Mouse (Mus musculus) forebrain, embryonic 11.5 days (tissue): ENCODE data around the gene Dlx5. TPM values are rescaled to one million over a fixed set of nuclear protein-coding genes. Genes with fewer than 3 reads are reported as not detected.

Experiments
- ATAC-seq: fragments of 200-750 bp; cut with Nextera tagmentation; replicated peaks from 2 replicates; pipeline ENCODE4 v1.8.0; 2017; ENCODE audit warnings: moderate TSS enrichment; ENCODE audit not compliant: low FRiP score
- DNase-seq: peaks from one replicate; pipeline ENCODE4 v3.0.0-alpha.2; 2017; ENCODE audit warnings: low spot score
- H3K27ac ChIP-seq: fragments of 300-500 bp; sonication (generic); 2 replicates; pipeline ENCODE4 v1.5.1; 2014; ENCODE audit warnings: low read depth, low read length
- H3K27me3 ChIP-seq: fragments of 300-500 bp; sonication (generic); 2 replicates; pipeline ENCODE4 v1.6.1; 2014; ENCODE audit warnings: mild to moderate bottlenecking, low read length, mixed read lengths; ENCODE audit not compliant: control insufficient read depth, insufficient read depth
- H3K36me3 ChIP-seq: fragments of 300-500 bp; sonication (generic); 2 replicates; pipeline ENCODE4 v1.6.1; 2014; ENCODE audit warnings: mild to moderate bottlenecking, low read length, moderate library complexity, mixed read lengths; ENCODE audit not compliant: control insufficient read depth, insufficient read depth
- H3K4me1 ChIP-seq: fragments of 300-500 bp; sonication (generic); replicated peaks from 2 replicates; pipeline ENCODE4 v1.6.1; 2014; ENCODE audit warnings: low read length, mixed read lengths; ENCODE audit not compliant: control insufficient read depth, insufficient read depth
- H3K4me2 ChIP-seq: fragments of 300-500 bp; sonication (generic); 2 replicates; pipeline ENCODE4 v1.6.1; 2014; ENCODE audit warnings: low read depth, mild to moderate bottlenecking, low read length, moderate library complexity, mixed read lengths; ENCODE audit not compliant: severe bottlenecking
- H3K4me3 ChIP-seq: fragments of 300-500 bp; sonication (generic); 2 replicates; pipeline ENCODE4 v1.5.1; 2014; ENCODE audit warnings: low read depth, low read length
- H3K9ac ChIP-seq: fragments of 300-500 bp; sonication (generic); 2 replicates; pipeline ENCODE4 v1.6.1; 2014; ENCODE audit warnings: low read length
- H3K9me3 ChIP-seq: fragments of 300-500 bp; sonication (generic); 2 replicates; pipeline ENCODE4 v1.6.1; 2016; ENCODE audit warnings: low read length, mixed read lengths; ENCODE audit not compliant: control insufficient read depth
- WGBS: fragments of 180-500 bp; shearing (Covaris S2); extraction: QIAGEN DNeasy Blood & Tissue Kit; methylation state at CpG from one replicate; pipeline ENCODE4 v1.1.7; 2014; 5-methylcytosine and 5-hydroxymethylcytosine counted together
- polyA plus RNA-seq: library from polyadenylated mRNA; unstranded; fragments of >200 nt; fragmentation: Nextera tagmentation; extraction: Ambion mirVana; gene quantifications from 2 replicates; pipeline ENCODE4 v1.2.1, GENCODE M21; 2014

The Dlx5 gene
- polyA plus RNA-seq, 1 experiment from 2014 or later: 47.7 TPM

GRCm38 (mm10) chr6:6867031-6867430 lies 14.9 kb downstream of the Dlx5 start:
- H3K4me3 ChIP-seq: peak overlapping the region; percentile 17
- peaks cover 6% of the 10 kb centered on the region; the same call in 1 of the 2 replicates for H3K4me1 ChIP-seq
- peak overlapping the region; percentile 26; the same call in 1 of the 2 replicates for H3K4me2 ChIP-seq
- WGBS: 11% methylated on average over 9 of the region's 9 CpGs
- H3K27ac ChIP-seq: peak overlapping the region; percentile 50; the same call in 1 of the 2 replicates
- peak overlapping the region; percentile 27; the same call in 1 of the 2 replicates for H3K9ac ChIP-seq
- no peaks in the 10 kb centered on the region for H3K9me3 ChIP-seq
- DNase-seq (no peak), ATAC-seq (no peak)
- H3K36me3 ChIP-seq: no peaks in the 10 kb centered on the region
- peaks cover 80% of the 10 kb centered on the region for H3K27me3 ChIP-seq

DNA sequence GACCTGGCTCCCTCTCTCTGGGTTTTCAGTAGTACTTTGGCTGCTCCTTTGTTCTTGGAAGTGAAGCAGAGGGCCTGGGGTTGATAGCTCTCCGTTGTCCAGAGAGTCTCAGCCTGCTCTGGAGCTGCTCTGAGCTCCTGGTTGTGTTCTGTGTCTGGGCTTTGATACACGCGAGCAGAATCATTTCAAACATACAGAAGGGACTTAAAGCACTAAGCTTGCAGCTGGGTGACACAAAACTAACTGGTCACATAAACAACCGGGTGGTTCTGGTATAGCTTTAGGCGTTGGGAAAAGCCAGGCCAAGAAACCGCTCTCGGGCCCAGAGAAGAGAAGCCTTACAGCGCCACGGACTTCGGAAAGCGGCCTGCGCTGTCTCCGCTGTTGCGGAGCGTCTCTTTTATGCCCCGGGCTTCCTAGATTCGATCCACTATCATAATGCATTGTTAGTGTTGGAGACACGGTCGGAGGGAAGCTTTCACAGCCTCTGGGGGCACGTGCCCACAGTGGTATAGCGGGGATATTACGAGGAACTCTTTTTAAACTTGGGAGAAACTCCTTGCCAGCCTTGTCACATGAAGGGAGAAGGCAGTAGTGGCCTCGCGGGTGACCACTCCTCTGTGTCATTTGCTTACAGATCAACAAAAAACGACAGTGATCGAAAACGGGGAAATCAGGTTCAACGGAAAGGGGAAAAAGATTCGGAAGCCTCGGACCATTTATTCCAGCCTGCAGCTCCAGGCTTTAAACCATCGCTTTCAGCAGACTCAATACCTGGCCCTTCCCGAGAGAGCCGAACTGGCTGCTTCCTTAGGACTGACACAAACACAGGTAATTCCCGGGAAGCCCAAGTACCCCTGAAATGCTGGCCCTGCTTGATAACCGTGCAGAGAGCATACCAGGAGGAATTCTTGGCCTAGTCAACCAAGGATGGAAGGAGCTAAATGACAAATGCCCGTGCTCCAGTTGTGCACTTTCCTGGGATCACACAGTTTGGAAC lies 17.1 kb downstream of the Dlx5 start:
- Histone ChIP-seq H3K4me2 (peak overlapping the region; percentile 85; the same call in 1 of the 2 replicates), H3K27me3 (peaks cover 77% of the 10 kb centered on the region), H3K4me1 (peaks cover 12% of the 10 kb centered on the region; the same call in 1 of the 2 replicates), H3K36me3 (no peaks in the 10 kb centered on the region), H3K27ac (peak overlapping the region; percentile 79), H3K9ac (peak overlapping the region; percentile 64), H3K4me3 (peak overlapping the region; percentile 49), H3K9me3 (no peaks in the 10 kb centered on the region)
- under 1% methylated on average over 36 of the region's 36 CpGs for WGBS
- no peak for DNase-seq
- ATAC-seq: no peak

DNA sequence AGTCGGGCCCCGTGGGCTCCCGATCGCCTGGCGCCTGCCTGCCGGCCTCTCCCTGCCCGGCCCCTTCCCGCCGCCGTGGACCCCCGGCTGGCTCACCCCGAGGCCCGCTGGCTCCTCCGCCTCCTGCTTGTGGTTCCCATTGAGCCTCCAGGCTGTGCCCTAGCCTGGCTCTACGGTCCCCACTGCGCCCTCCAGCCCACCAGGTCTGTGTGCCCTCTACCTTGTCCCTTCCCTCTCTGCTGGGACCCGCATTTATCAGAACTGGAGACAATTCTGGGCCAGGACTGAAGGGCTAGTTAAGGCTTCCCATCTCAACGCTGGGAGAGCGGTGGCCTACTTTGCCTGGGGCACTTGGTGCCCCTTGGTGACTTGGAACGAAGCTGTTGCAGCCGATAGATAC lies 17.9 kb downstream of the Dlx5 start:
- Histone ChIP-seq H3K4me3 (peak overlapping the region; percentile 49), H3K27ac (peak overlapping the region; percentile 79)

DNA sequence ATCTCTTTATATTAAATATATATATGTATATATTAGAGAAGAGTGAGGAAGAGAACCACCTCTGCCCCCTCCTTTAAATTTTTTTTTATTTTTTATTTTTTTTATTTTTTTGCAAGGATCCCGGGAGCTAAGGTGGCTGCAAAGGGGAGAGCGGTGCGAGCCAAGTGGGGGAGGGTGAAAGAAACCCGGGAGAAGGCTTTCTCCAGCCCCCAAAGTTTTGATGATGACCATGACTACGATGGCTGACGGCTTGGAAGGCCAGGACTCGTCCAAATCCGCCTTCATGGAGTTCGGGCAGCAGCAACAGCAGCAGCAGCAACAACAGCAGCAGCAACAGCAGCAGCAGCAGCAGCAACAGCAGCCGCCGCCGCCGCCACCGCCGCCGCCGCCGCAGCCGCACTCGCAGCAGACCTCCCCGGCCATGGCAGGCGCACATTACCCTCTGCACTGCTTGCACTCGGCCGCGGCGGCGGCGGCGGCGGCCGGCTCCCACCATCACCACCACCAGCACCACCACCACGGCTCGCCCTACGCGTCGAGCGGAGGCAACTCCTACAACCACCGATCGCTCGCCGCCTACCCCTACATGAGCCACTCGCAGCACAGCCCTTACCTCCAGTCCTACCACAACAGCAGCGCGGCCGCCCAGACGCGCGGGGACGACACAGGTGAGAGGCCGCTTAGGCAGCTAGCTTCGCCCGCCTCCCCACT lies 18.6 kb downstream of the Dlx5 start, which contains the start of gene Dlx6:
TSS of gene Dlx6 (plus strand) at position 175 of the 711 bp plus-strand sequence.
- DNase-seq: peak; percentile 81
- WGBS: 1% methylated on average over 35 of the region's 52 CpGs
- H3K27me3 ChIP-seq: peaks cover 80% of the 10 kb centered on the region
- no peaks in the 10 kb centered on the region for H3K36me3 ChIP-seq
- peaks cover 12% of the 10 kb centered on the region; the same call in 1 of the 2 replicates for H3K4me1 ChIP-seq
- H3K4me3 ChIP-seq: peak within 1 kb of the TSS; percentile 49
- peak; percentile 62 for ATAC-seq
- peak within 1 kb of the TSS; percentile 79 for H3K27ac ChIP-seq
- peak within 1 kb of the TSS; percentile 85 for H3K4me2 ChIP-seq
- H3K9ac ChIP-seq: peak within 1 kb of the TSS; percentile 64
- no peaks in the 10 kb centered on the region for H3K9me3 ChIP-seq

More for the DNA sequence above, 17.9 kb downstream of the Dlx5 start:
- H3K9me3 ChIP-seq: no peaks in the 10 kb centered on the region
- peak; percentile 34 for ATAC-seq
- H3K36me3 ChIP-seq: no peaks in the 10 kb centered on the region
- H3K27me3 ChIP-seq: peaks cover 79% of the 10 kb centered on the region
- H3K4me2 ChIP-seq: peak overlapping the region; percentile 85
- peak overlapping the region; percentile 64 for H3K9ac ChIP-seq
- WGBS: under 1% methylated on average over 20 of the region's 21 CpGs
- no peak for DNase-seq
- H3K4me1 ChIP-seq: peaks cover 12% of the 10 kb centered on the region; the same call in 1 of the 2 replicates

GRCm38 (mm10) chr6:6862611-6863010 lies 19.3 kb downstream of the Dlx5 start:
- peak overlapping the region; percentile 85 for H3K4me2 ChIP-seq
- H3K9me3 ChIP-seq: no peaks in the 10 kb centered on the region
- peak overlapping the region; percentile 40 for H3K9ac ChIP-seq
- H3K27ac ChIP-seq: peak overlapping the region; percentile 79
- no peaks in the 10 kb centered on the region for H3K36me3 ChIP-seq
- ATAC-seq (peak; percentile 81), DNase-seq (peak; percentile 89)
- H3K4me1 ChIP-seq: peaks cover 12% of the 10 kb centered on the region; the same call in 1 of the 2 replicates
- under 1% methylated on average over 23 of the region's 23 CpGs for WGBS
- H3K4me3 ChIP-seq: peak overlapping the region; percentile 49
- H3K27me3 ChIP-seq: peaks cover 85% of the 10 kb centered on the region

GRCm38 (mm10) chr6:6861798-6862428 lies 20.0 kb downstream of the Dlx5 start:
- Histone ChIP-seq H3K27me3 (peaks cover 85% of the 10 kb centered on the region), H3K9me3 (no peaks in the 10 kb centered on the region), H3K4me3 (peak overlapping the region; percentile 49), H3K36me3 (no peaks in the 10 kb centered on the region), H3K4me1 (peaks cover 12% of the 10 kb centered on the region; the same call in 1 of the 2 replicates), H3K27ac (no peak overlapping the region; the same call in 1 of the 2 replicates), H3K4me2 (peak overlapping the region; percentile 85; the same call in 1 of the 2 replicates), H3K9ac (no peak overlapping the region; the same call in 1 of the 2 replicates)
- no peak for DNase-seq
- peak; percentile 10; the same call in 1 of the 2 replicates for ATAC-seq
- 3% methylated on average over 11 of the region's 11 CpGs for WGBS

DNA sequence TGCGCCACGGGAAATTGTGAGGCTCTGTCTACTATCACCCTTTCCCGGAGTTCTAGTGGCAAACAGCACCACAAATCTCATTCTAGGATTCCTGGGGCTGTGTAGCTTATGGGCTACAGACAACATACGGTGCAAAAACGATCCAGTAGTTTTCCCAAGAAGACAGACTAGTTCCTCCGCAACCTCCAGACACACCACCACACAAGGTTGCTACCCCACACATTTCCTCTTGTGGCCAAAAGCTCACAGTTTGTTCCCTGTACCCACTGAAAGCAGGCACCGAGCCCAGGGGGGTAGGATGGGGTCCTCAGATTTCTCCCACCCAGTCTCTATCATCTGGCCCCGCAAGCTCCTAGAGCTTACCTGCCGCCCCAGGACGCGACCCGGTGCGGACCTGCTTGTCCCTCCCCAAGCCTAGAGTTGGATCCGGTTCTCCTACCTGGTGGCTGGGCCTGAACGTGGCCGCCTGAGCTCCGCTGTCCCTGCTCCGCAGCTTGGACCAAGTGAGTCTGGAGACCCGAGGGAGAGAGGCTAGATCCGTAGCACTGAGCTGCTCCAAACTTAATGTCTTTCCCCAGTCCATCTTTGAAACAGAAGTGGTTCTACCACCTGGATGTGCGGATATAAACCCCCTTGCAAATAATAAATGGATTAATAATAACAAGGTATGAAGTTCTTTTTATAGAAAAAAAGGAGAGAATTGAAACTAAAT lies 20.6 kb downstream of the Dlx5 start:
- H3K9ac ChIP-seq: peak overlapping the region; percentile 43
- peak overlapping the region; percentile 74 for H3K27ac ChIP-seq
- H3K4me1 ChIP-seq: peaks cover 12% of the 10 kb centered on the region; the same call in 1 of the 2 replicates
- peaks cover 86% of the 10 kb centered on the region for H3K27me3 ChIP-seq
- WGBS: 1% methylated on average over 21 of the region's 21 CpGs
- peak overlapping the region; percentile 24 for H3K4me3 ChIP-seq
- DNase-seq (no peak), ATAC-seq (no peak)
- no peaks in the 10 kb centered on the region for H3K9me3 ChIP-seq
- no peaks in the 10 kb centered on the region for H3K36me3 ChIP-seq
- H3K4me2 ChIP-seq: peak overlapping the region; percentile 11; the same call in 1 of the 2 replicates
